Mouse (Mus musculus): Measurements from ENCODE around the gene Map1lc3b.
"Not testable (repeated sequence)": the region's sequence is repeated elsewhere in the genome, so short reads cannot be mapped to it uniquely, and the experiment has no call there.

Gene Map1lc3b

DNA sequence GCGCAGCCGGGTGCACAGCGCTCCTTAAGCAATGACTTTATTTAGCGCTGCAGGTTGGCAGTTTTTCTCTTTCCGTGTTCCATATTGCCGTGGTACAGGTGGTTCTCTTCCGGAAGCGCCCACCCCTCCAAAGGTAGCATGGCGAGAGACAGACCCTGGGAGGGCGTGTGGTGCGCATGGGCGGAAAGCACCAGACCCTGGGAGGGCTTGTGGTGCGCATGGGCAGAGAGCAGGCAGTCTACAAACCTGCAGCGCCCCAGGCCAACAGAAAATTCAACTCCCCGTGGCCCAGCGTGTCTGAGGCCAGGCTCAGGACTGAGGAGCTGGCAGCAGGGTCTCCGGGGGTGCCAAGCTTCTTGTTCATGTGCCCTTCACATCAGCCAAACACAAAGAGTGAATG, 19.4 kb upstream of the Map1lc3b start:
- intact Hi-C loops (cut with DNase I): no loop called here

DNA sequence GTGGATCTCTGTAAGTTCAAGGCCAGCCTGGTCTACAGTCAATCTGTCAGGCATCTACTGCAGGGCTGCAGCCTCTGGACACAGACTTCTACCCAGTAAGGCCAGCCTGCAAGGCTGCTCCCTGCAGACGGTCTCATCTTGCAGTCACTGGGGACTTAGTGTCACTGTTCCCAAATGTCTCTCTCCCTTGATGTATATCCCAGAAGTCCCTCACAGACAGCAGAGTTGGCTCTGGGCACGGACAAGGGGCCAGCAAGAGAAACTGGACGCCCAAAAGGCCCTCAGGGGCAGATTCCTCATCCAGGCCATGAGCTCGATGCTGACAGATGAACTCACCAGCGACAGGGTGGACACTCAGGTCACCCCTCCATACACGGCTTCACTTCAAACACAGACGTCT, 18.0 kb upstream of the Map1lc3b start:
- intact Hi-C loops (cut with DNase I): no loop called here

DNA sequence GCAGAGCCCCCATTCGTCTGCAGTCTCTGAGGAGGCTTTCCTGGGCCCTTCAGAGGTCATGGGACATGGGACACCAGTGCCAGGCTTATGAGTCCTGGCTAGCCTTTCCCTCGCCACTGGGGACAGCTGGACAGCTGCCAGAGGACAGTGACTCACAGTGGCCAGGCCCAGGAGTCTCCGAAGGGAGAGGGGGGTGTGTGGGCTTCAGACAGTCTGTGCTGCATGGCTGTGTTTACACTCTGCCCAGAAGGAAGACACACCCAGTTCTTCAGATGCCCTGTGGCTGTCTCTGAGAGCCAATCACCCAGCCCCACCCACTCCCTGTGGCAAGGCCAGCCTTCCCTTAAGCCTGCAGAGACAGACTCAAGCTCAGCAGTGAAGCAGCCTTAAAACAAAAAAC, 16.9 kb upstream of the Map1lc3b start:
- intact Hi-C loops (cut with DNase I): no loop called here

DNA sequence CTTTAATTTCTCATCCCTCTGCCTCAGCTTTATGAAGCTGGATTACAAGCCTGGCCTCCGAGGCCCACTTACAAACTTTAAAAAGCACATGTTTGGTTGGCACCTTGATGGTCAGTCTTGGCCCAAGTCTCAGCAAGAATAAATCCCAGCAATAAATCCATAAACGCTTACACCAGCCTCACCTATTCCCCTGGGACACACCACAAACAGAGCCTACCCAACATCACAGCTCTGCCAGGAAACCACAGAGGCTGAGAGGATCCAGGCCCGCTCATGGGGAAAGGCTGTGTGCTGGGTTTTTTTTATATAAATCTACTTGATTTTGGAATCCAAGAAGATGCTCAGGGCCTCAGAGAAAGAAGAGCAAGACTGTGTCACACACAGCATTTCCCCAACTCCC, 14.5 kb upstream of the Map1lc3b start:
- intact Hi-C loops (cut with DNase I): no loop called here

DNA sequence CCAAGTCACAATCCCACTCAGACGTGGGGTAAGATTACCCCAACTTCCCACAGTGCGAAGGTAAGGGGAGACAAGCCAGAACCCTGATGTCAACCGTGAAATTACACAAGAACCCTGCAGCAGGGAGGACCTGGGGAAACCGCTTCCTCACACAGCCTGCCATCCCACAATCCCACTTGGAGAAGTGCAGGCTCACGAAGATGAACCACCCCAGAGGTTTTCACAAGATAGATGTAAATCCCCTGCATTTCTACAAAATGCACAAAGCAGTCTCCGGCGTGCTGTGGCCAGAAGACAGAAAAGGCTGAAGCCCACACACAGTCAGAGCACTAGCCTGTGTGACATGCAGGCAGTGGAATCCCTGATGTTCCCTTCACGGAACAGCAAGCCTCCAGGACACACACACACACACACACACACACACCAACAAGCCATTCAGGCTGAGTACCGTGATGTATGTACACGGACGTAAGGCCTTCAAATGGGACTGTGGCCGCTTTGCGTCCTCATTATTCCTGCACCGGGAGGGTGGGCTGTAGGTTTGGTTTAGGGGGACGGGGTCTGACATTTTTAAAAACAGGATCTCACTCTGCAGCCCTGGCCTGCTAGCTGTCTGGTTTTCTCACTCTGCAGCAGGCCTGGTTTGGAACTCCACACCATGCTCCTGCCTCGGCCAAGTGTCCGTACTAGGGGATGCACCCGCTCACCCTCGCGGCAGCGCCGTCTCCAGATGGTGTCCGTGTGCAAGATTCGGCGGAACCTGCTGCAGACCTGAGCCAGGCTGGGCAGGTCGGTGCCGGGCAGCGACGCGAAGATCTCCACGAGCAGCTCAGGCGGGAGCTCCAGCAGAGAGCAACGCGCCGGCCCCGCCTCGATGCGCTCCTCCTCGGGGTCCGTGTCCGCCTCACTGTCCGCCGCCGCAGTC, 12.1 kb upstream of the Map1lc3b start:
- intact Hi-C loops (cut with DNase I): no loop called here

DNA sequence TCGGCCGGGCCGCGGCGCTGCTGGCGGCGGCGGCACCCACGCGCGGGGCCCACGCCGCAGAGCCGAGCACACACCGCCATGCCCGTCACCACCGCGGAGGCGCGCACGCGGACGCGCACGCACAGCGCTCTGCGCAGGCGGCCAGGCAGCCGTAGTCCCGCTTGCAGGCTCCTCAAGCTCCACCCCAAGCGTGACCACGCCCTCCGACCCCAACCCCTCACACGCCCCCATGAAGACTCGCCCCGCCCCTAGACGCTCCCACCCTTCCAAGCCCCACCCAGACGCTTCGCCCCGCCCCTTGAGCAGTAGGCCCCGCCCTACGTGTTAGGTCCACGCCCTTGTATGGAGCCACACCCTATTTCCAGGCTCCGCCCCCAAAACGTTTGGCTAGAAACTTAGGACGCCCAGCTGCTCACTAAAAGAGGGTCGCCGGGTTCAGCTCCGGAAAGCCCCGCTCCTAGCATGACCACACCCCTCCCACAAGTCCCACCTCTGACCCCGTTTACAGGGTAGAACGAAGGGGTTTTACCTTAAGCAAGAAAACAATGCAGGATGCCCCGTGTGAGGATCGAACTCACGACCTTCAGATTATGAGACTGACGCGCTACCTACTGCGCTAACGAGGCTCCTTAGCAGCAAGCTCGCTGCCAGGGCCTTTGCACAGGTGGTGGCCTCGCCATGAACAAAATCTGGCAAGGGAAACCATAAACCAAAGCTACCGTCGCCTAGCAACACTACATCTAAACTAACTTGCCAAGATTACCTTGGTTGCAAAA, 11.3 kb upstream of the Map1lc3b start, which contains the start of gene Fbxo31:
TSS of gene Fbxo31 (minus strand) at position 131 of the 776 bp plus-strand sequence.
- intact Hi-C loops (cut with DNase I): no loop called here

DNA sequence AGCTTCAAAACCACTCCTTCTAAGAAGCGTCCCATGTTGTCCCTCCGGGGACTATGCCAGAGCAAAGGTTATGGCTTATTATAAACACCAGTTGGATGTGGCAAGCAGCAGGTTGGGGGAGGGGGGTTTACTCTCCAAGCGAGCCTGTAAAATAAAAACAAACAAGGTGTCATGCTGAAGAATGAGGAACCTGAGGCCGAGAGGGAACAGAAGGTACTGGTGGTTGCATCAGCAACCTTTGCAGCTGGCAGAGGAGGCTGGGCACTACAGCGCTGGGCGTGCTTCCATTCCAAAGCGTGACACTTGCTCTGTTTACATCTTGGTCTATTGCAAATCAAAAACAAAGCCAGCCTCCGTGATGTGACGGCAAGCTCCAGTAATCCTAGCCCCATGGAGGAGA, 9.7 kb upstream of the Map1lc3b start:
- intact Hi-C loops (cut with DNase I): no loop called here

DNA sequence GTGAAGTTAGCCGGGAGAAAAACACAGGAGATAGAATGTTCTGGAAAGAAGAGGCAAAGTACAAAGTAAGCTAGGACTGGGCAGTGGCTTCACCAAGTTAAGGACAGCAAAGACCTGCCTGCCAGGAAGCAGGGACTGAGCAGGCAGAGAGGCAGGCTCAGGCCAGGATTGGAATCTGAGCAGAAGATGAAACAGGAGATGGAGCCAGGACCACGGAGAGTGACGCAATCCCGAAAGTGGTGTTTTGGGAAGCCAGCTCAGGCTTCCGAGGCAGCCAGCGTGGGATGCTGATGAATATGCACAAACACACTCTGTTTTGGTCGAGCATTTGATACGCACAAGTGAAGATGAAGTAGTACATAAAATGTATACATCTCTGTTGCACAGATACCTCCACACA, 6.5 kb upstream of the Map1lc3b start:
- intact Hi-C loops (cut with DNase I): no loop called here

DNA sequence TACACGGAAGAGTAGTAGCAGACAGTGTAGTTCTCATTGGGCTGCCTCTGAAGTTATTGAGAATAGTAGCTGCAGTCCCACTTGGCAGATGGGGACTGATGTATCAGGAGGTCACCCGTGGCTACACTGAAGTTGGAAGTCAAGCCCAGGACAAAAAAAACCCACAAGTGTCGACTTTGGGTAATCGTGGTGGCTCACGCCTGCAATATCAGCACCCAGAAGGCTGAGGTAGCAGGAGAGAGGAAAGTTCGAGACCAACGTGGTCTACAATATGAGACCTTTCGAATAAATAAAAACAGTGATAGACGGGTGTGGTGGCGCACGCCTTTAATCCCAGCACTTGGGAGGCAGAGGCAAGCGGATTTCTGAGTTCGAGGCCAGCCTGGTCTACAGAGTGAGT, 5.4 kb upstream of the Map1lc3b start:
- intact Hi-C loops (cut with DNase I): no loop called here

DNA sequence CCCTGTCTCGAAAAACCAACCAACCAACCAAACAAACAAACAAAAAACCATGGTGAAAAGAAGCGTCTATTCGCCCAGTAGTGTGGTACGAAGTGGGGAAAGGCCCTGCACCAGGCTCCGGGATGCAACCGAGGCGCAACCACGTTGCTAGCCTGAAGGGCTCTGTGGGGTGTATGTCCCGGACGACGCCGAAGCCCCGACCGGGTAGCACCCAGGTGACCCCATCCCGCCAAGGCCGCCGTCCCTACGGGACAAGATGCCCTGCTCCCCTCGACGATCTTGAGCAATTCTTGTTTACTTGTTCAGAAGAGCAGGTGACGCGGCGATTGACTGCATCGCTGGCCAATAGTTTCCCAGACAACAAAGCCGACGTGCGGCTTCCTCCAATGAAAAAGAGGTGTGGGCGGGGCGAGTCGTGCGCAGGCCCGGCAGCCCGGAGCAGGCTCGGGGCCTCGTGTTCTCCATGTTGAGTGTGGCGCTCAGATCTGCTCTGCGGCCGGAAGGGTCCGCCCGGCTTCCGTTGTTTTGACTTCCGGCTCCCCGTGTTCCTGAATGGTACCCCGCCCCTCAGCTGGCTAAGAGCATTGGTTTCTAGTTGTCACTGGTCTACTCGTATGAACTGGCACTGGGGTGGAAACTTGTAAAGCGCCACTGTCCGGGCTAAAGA, 4.9 kb upstream of the Map1lc3b start:
- intact Hi-C loops (cut with DNase I): no loop called here

DNA sequence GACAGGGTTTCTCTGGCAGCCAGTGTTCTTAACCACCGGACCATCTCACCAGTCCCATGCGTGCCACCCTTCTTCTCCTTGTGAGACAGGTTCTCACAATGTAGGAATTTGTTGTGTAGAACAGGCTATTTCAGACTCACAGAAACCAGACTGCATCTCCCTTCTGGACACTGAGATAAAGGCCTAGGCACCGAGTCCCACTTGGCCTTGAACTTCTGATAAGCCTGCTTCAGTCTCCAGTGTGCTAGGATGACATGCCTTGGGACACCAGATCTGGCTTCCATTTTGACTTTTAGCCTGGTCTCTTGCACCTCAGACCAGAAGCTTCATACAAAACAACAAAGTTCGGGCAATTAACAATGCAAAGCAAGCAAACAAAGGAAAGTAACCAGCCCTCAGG, 1.4 kb upstream of the Map1lc3b start:
- intact Hi-C loops (cut with DNase I): no loop called here

DNA sequence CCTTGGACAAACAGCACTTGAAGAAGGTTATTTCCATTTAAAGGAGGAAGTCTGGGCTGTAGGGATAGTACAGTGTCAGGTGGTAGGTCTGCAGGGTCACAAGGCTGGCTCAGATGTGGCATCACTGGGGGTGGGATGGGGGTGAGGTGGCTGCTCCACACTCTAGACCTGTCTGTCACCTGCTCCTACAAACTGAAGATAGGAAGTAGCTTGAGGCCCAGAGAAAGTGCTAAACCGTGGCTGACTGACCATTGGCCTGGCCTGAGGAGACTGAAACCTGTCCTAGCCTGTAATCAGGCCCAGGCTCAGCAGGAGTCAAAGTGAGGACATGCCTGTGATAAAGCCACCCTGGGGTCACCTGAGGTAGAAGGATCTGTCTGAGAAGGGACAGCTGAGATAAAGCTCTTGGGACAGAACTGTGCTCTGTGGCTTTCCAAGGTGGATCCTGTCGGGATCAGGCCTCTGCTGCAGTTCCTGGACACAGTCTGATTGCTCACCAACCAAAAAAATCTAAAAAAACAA, 895 bp upstream of the Map1lc3b start:
- intact Hi-C loops (cut with DNase I): no loop called here

DNA sequence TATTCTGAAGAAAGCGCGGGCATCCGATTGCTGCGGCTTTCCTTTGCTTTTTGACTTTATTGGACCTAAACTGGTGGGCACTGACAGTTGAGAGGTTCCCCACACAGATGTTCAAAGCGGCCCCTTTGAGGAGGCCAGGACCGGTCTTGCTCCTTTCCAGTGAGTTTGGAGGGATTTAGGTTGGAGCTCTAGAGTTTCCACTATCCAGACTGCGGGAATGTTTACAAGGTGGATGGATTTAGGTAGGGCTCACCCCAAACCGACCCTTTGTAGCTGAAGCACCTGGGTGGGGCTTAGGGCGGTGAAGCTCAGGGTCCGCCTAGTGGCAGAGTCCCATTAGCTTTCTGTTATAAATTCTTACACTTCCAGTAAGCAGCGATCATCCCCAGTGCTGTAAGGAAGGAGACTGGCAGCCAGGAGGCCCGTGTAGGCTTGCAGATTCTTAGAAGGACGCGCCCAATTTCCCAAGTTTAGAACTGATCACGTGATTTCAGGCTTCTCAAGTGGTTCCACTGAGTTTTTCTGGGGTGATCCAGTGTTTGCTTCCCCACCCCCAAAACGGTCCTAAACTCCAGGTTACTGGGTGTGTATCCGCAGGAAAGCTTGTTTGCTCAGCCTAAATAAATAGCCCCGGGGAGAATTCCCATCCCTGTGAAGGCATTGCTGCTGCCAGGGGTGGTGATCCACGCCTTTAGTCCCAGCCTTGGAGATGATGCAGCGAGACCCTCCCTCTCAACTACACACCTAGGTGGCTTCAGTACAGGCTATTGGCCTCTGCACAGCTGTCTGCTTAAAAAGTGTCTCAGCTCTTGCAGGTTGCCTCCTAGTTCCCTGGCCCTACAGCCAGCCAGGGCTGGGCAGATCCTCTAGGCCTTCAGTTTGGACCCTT, 1.3 kb downstream of the Map1lc3b start:
- intact Hi-C loops (cut with DNase I): loop anchor here (5.0 kb wide), 1 partner anchor 44 kb away; no protein-coding TSS in a partner anchor

DNA sequence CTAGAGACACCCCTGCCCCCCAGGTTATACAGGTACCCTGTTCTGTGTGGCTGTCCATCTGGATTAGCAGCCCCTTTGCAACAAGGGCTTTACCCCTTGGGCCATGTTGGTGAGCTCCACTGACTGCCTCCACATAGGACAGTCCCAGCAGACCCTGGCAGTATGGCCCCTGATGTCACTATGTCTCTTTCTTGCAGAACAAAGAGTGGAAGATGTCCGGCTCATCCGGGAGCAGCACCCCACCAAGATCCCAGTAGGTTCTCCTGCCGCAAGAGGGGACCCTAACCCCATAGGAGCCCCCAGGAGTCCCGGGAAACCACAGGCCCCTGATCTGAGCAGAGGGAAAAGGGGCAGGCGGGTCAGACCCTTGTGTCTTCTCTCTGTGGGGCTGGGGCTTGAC, 3.1 kb downstream of the Map1lc3b start:
- intact Hi-C loops (cut with DNase I): loop anchor here (5.0 kb wide), 1 partner anchor 46 kb away; no protein-coding TSS in a partner anchor

DNA sequence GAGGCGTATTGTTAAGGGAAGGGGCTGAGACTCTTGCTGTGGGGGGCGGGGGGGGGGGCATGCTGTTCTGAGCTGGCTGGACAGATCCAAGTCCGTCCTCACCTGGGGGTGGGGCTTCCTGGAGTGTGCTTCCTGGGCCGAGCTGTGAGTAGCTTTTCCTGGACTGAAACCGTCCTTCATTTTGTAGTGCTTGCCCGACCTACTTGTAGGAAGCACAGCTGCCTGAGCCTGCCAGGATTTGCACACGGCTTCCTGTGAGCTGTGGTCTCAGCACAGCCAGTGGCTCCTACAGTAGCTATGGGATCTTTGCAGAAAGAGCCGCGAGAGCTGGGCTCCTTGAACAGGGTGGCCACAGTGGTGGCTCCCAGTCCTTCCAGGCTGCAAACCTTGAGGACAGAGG, 3.8 kb downstream of the Map1lc3b start:
- intact Hi-C loops (cut with DNase I): loop anchor here (5.0 kb wide), 1 partner anchor 47 kb away; no protein-coding TSS in a partner anchor

DNA sequence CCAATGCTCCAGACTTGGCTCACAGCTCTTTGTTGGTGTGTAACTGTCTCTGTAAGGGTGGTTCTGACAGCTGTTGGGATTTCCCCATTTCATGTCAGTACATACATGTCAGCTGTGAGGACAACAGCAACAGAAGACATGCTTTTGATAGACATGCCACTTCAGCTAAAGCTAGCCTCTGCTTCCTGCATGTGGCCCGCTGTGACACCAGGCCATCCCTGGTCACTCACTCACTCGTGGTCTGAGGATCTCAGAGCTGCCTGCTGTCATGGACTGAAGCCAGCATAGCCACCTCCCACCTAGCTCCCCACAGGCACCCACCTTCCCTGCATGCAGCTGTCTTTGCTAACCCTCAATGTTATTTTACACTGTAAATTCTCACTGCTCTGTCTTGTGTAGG, 7.3 kb downstream of the Map1lc3b start:
- intact Hi-C loops (cut with DNase I): not testable (repeated sequence)

DNA sequence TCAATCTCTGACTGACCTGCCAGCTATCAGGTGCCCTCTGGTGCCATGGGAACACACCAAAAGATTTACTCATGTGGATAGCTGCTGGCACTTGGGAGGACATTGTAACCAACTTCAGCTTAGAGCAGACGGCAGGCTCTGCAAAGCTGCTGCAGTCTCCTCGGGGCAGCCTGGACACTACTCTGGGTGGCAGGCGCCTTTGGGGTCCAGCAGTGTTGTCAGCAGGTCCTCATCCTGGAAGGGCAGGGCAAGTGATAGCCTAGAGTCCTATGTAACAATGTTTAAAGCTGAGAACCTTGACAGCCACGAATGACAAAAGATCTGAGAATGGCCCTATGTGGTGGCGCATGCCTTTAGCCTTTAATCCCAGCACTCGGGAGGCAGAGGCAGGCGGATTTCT, 8.0 kb downstream of the Map1lc3b start:
- intact Hi-C loops (cut with DNase I): no loop called here

DNA sequence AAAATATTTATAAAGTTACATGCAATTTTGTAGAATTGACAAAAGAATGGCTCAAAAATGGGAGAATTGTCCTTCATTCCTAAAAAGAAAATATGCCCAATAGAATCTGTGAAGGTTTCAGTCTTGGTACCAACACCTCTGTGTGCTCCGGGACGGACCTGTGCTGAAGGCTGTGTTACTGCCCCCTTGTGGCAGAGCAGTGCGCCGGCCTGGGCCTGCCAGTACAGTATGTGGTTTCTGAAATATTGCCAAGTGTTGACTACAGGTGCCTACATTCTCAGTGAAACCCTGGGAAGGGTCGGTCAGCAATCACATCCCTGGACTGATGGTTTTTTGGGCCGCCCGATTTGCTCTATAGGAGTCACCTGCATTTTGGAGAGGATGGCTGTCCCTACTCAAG, 8.7 kb downstream of the Map1lc3b start:
- intact Hi-C loops (cut with DNase I): no loop called here

DNA sequence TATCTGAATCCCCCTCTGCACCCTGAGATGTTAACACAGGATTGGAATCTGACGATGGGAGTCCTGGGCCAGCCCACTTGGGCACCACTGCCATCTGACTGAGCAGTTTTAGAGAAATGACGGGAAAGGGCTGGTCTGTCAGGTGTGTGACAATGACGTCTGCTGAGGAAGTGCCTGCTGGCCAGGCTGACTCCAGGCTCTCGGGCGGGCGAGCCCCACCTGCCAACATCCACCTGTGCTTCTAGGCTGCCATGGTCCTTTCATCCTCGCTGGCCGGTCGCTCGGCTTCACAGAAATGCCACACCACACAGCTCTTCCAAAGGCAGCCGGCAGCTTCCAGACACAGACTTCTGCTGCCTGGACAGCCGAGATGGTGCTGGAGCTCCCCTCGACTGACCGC, 9.7 kb downstream of the Map1lc3b start:
- intact Hi-C loops (cut with DNase I): no loop called here

DNA sequence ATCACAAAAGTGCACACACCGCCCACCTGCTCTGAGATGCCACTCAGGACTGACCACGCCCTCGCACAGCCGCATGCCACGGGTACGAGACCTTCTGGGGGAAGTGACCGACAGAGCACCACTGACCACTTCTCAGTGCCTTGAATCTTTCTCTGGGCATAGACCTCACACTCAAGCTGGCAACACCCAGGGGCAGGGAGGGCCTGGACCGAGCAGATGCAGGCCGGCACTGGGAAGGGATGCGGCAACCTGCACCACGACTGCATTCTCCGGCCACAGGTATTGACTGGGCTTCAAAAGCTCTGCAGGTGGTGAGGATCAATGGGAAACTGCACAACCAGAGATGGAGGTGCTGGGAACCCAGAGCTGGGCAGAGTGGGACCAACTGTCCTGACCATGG, 12.2 kb downstream of the Map1lc3b start:
- intact Hi-C loops (cut with DNase I): loop anchor here (2.0 kb wide), 1 partner anchor 82 kb away; no protein-coding TSS in a partner anchor
